Mouse (Mus musculus) ovary, postnatal 10 days (tissue): ENCODE measurements around the gene Plcb4.
"Not testable (repeated sequence)": the region's sequence is repeated elsewhere in the genome, so short reads cannot be mapped to it uniquely, and the experiment has no call there.

Source experiments
- DNase-seq: peaks from one replicate; pipeline ENCODE4 v3.0.0; 2022; ENCODE audit warnings: low spot score

The Plcb4 gene

DNA sequence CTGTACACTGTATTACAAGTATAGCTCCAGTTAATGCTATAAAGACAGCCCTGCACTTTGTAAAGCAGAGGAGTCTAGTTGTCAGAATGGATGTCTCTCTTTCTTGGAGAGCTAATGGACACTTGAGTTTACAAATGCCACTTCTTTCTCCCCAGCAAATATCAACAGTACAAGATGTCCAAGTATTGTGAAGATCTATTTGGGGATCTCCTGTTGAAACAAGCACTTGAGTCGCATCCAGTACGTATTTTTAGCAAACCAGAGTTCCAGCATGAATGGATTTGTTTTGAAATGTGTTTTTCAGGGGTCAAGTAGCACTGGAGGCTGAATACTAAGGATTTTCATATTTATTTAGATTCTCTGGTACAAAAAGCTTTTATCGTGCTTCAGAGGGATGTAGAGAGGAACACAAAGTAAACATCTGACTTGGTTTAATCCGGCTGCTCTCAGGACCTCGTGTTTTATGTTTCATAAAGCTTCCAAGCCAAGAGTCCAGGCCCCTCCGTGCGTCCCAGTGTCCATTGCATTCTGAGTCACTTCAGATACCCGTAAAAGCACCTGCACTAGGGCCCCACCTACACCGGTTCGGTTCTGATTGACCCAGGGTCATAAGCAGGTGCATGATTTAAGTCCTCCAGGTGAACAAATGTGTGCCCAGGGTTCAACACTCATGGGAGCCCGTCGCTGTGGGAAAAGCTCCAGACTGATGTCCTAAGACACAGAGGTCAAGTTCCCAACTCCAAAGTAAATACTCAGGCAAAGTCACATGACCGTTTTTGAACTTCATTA is 296.1 kb downstream of the Plcb4 start:
- no peak for DNase-seq

DNA sequence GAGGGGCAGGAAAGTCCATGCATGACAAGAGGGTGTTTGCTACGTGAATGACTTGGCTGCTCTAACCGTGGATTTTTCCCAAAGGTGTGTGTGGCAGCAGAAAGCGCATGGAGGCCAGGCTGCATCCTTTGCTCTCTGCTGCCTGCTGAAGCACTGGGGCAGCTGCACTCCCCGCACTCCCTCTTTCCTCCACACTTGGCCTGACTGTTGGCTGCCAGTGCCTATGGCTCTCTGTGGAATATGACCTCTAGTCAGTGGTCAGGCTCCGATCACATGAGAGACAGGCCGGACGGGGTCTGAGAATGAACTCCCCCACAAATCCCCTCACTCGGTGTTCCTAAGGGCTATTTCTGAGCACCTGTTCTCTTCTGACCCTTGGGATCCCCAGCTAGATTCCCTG is 297.0 kb downstream of the Plcb4 start:
- DNase-seq = no peak

DNA sequence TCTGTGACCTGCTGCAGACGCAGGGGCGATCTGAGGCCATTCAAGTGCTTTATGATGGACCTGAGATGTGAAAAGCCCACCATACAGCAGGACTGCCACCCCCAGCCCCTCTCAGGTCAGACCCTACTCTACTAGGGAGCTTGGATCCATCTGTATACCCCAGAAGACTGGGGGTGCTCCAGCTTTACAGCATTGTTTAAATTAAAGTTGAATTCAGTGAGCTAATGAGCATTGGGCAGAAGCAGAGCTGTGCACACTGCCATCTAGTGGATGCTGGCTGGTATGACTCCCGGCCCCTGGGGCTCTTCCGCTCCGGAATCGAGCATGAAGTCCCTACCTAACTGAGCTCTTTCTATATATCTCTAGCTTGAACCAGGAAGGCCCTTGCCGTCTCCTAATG is 298.9 kb downstream of the Plcb4 start:
- DNase-seq = no peak

DNA sequence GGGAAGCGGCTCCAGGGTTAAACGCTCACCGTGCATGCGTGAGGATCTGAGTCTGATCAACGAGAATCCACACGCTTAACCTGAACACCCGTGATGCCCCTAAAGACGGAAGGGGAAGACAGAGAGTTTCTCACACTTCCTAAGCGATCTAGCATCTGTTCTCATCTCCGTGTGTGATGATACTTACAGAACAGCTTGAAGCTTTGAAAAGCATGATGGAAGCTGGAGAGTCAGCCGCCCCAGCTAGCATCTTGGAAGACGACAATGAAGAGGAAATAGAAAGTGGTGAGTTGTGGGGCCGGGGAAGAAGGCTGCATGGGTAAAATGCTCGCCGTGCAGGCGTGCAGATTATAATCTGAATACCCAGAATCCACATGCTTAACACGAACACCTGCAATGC is 299.6 kb downstream of the Plcb4 start:
- no peak for DNase-seq

DNA sequence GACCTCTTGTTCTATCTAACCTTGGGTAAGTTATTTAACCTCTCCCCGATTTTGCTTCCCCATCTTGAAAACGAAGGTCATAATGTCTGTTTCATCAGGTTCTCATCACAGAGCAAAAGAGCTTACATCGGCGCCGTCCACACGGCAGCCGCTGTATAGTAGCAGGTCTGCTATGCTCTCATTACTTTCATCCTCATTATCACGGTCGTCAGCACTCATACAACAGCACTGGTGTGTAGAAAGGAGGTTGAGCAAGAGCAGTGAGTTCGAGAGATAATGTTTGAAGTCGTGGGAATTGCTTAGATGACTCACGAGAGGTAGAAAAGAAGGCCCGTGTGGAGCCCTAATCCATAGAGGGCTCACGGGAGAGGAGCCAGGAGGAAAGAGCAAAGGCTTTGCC is 304.3 kb downstream of the Plcb4 start:
- DNase-seq = no peak

DNA sequence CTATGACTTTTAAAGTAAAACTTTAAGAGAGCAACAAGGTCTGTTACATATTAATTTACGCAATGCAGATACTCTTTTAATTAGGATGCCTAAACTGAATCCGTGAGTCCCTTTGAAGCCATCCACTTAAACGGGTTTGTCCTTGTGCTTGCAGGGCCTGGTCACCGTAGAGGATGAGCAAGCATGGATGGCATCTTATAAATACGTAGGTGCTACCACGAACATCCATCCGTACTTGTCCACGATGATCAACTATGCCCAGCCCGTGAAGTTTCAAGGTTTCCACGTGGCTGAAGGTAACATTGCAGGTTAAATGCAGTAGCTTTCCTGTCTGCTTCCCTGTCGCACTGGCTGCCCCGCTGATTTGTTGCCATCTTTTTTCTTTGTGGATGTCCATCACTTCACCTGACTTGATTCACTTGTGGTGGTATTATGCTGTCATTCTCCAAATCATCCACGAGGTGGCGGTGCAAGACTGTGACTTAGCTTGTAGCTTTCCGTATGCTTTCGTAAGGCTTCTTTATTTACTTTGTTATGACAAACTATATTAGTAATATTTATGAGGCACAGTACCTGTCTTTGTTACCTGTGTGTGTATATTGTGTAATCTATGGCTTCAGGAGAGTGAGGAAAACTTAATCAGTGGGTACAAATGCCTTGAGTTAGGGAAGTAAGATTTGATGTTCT is 308.2 kb downstream of the Plcb4 start:
- no peak for DNase-seq

DNA sequence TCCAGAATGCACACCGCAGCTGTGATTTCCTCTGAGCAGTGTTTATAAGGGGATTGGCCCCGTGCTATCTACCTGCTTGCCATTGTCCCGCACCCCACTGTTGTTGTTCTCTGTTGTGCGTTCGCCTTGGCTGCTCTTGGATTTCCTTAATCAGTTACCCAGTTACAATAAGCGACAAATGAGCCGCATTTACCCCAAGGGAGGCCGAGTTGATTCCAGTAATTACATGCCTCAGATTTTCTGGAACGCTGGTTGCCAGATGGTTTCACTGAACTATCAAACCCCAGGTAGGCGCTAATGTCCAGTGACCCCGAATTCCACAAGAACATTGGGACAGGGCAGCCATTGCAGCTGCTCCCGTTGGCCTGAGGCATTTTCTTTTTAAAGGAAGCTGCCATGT is 309.3 kb downstream of the Plcb4 start:
- DNase-seq = no peak

DNA sequence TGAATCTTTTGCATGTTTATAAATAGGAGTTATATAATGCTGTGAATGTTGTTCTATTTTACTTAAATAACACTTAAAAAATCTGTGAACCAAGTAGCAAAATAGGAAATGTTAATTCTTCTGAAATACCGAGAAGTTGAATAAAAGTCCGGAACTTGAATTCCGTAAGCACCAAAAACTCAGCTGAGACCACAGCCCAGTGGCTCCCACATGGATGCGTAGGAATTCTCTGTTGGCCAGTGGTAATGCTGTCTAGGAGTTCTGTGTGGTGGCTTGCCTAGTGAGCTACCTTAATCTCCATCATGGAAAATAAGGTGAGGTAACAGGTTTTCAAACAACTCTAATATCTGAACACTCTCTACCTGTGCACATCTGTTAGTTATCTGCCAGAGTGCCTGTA is 312.1 kb downstream of the Plcb4 start:
- no peak for DNase-seq

DNA sequence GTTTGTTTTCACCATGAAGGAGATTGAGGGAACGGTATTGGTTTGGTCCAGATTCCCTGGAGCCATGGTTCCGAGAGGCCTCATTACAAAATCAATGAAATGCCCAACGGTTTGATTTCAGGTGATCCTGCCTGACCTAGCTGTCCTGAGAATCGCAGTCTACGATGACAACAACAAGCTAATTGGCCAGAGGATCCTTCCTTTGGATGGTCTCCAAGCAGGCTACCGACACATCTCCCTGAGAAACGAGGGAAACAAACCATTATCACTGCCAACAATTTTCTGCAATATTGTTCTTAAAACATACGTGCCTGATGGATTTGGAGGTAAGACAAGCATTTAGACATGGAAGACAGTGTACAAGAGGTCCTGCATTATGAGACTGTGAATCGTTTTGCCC is 317.2 kb downstream of the Plcb4 start:
- DNase-seq = no peak

DNA sequence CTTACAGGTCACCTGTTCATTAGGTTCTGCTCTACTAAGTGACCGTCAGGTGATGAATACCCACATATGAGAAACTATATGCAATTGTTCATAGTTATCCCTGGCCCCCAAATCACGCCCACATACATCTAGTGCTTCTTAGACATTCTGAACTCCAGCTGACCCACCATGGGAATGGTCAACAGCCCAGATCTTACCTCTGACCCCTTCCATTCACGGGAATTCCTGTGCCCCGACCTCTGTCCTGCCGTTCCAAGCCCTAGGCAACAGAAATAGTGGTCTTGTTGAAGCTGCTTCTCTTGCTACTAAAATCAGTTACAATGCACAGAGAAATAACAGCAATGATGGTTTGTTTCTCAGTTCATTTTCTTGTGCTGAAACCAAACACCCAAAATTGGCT is 320.0 kb downstream of the Plcb4 start:
- no peak for DNase-seq

DNA sequence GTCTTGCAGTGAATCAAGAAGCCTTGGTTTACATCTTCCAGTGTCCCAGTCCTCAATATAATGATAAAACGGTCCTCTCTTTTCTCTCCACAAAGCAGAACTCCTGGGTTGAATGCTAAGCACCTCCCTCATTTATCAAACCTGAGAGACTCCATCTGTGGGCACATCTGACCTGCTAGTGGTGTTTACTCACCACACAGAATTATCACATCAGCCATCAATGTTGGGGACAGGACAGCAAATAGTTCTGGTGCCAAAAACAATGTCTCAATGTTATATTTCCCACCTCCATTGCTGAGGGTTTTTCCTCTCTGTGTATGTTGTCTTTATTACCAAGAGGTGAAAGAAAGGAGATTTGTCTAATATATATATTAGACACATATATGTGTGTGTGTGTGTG is 321.6 kb downstream of the Plcb4 start:
- DNase-seq = no peak

DNA sequence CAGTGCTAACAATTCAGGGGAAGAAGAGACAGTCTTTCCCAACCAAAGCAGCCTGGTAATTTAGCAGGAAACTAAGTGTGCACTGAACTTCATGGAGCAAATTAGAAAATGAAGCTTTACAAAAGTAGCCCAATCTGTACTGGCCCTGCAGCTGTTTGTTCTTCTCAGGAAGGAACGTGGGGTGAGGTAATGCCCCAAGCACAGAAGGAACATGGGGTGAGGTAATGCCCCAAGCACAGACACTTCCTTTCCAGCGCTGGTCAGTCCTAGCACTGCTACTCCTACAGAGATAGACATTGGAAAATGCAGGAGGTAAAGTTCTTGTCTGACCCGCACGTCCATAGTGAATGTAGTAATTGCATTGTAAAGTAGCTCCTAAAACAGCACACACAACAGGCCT is 325.2 kb downstream of the Plcb4 start:
- DNase-seq = no peak

DNA sequence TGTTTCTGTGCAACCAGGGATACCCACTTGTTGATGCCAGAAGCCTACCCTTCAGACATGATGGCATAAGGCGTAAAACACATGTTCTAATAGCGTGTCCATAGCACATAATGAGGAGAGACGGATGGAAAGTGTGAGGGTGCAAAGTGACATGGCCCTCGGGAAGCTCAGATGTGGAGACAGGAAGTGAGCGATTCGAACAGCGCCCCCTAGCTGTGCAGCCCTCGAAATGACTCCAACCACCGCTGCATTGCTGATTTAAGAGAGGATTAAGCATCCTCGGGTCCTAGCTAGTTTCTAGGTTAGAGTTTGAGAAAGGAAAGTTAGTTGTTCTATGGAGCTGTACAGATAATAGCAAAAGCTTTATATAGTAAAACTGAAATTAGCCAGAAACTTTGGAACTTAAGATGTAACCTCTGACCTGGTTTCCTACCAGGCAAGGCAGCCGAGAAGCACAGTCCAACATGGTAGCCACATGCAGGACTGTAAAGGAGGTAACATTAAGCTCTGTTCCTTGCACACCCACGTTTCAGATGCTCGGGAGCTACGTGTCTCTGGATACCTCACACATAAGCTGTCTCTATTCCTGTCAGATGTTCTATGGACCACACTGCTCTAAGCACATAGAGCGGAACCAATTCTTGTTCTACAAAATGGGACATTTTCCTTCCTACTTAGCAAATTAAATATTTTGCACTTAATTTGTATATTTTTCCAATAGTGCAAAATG is 326.9 kb downstream of the Plcb4 start:
- no peak for DNase-seq

DNA sequence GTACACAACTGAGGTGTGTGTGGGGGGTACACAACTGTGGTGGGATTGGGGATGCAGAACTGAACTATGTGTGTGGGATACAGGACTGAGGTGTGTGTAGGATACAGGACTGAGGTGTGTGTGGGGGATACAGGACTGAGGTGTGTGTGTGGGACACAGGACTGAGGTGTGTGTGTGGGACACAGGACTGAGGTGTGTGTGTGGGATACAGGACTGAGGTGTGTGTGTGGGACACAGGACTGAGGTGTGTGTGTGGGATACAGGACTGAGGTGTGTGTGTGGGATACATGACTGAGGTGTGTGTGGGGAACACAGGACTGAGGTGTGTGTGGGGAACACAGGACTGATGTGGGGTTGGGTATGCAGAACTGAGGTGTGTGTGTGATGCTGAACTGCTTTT is 329.7 kb downstream of the Plcb4 start:
- DNase-seq = not testable (repeated sequence)

DNA sequence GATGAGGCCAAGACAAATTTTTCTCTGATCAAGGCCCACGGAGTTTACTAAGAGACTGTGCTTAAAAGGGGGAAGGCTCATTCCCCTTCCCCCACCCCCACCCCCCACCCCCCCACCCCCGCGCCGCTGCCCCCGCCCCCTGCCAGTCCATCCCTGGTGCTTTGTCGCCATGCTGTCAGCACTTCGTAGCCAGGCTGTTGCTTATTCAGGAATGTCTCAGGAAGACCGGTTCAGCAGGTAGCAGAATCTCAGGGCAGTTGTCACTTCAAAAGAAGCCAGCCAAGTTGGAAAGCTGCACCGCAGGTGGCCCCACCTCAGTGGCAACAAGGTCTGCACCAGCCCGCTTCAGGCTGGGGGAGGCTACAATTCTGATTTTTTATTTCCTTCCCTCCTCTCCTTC is 331.9 kb downstream of the Plcb4 start:
- not testable (repeated sequence) for DNase-seq

DNA sequence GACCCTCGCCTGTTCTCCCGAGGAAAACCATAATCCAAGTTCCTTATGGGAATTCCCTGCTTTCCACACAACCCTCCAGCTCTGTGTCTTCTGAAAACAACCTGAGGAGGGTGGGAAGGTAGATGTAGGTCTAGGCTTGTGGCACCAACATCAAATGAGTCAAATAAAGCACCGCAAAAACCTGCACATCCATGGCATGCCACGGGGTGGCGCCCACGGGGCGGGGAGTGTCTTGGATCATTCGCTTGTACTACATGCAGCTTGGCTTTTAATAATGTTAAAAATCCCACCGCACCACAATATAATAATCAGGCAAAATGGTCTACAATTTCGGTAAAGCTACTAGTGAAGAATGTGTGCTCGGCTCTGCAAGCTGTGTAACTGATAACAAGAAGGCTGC is 334.5 kb downstream of the Plcb4 start:
- DNase-seq = no peak

DNA sequence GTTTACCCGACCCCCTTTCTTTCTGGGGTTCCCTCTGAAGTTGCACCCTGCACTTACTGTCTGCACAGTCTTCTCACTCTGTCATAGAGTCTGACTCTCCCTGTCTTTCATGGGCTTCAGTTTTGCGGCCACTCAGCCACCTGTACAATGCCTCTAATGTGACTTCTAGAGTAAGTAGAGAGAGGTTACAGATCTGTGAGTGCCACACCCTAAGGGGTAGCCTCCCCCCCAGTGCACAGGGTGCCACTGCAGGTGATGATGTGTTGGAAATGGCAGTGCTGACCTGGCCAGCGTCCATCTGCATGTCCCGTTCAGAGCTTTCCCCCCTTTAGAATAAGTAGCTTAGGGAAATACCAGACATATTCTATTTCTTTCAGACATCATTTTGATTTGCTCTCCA is 336.4 kb downstream of the Plcb4 start:
- no peak for DNase-seq

DNA sequence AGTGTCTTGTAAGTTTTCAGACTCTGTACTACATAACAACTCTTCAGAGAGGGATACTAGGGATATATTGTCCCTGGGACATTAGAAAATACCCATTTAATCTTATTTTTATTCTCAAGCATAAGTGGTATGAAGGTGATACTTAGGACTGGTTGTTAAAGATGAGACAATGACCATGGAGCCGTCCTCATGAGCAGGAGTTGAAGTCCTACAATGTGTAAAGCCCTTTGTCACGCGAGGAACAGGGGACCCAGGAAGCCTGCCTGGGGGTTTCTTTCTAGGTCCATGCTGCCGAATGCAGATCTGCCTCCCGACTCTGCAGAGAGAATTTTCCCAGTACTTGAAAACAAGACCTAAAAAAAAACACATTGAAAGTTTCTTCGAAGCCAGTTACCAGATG is 338.1 kb downstream of the Plcb4 start:
- DNase-seq = no peak

DNA sequence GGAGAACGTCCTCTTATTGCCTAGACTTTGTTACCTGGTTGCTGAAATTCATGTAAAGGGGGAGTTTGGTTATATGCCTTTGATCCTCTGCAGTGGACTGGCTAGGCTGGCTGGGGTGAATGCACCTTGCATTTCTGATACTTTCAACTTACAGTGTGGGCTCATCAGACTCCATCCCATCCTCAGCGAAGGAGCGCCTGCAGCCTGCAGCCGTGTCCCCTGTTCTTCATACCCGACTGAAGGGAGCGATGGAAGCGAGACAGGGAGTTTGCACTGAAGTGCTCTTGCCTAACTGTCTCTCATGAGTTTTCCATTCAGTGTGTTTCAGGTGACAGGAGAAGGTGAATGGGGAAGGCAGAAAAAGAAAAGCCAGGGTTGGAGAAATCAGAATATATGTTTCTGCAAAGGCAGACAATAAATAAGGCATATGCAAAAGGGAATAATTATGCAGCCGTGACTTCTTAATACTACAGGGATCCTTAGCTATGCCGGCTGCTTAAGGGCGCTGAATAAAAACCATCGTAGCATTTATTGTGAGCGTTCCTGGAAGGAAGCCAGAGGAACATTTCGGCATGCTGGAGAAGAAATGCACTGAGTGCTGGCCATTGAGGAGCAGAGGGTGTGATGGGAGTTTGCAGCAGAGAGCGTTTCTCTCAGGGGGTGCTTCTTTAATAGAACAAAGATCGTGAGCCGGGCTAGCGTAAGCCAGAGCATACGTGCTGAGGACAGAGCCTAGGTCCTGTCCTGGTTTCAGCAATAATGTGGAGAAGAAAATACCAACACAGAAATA is 338.7 kb downstream of the Plcb4 start:
- DNase-seq = no peak

DNA sequence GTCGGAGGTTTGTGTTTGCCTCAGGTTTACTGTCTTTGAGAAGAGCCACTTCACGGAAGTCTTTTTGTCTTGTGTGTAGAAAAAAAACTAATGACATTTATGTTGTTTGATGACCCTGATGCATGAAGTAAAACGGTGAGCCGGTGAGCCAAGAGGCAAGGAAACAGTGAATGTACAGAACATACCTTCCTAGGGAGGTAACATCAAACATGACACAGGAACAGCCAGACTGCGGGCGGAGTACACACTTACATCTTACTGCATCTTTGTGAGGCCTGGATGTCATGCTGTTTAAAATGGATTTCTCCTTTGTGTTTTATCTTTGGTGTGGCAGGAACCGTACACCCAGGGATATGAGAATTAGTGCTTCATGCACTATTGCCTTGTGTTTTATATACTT is 340.1 kb downstream of the Plcb4 start:
- no peak for DNase-seq

DNA sequence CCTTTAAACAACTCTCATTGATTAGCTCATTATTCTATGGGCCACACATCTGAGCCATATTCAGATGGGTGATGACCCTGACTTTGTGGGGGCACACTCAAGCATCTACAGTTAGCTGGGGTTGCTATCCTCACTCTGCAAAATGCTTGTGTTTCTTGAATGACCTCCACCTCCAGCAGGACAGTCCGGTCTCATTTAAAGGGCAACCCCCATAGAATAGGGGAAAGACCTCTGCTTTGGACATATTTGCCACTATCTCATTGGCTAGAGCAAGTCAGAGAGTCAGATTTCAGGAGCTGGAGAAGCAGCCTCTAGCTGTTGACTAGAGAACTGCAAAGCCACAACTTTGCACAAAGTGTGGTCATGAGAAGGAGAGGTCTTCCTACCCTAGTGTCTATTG is 340.6 kb downstream of the Plcb4 start:
- no peak for DNase-seq

DNA sequence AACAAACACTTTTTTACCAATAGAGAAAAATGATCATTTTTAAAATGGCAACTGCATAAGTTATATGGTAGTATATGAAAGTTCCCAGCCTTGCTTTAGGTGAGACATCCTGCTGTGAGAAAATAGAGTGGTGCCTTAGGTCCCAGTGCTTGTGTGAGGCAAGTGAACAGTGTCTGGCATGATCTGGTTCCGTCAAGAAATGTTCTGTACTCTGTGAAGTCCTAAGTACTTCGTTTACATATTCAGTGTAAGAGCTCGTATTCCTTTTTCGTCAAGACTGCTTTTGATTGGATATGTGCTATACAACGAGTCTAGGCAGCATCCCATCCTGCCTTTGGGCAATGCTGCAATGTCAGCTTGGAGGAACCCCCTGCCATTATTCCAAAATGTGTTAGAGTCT is 342.1 kb downstream of the Plcb4 start:
- DNase-seq = no peak
